Mouse (Mus musculus) heart, embryonic 15.5 days (tissue): ENCODE results near the gene Akr1c14. TPM values are rescaled to one million over a fixed set of nuclear protein-coding genes. Genes with fewer than 3 reads are reported as not detected.
"Not testable (repeated sequence)": the region's sequence is repeated elsewhere in the genome, so short reads cannot be mapped to it uniquely, and the experiment has no call there.

ENCODE experiments used
- ATAC-seq: fragments of 200-750 bp; cut with Nextera tagmentation; replicated peaks from 2 replicates; pipeline ENCODE4 v1.8.0; 2017; ENCODE audit warnings: low read depth, moderate TSS enrichment; ENCODE audit not compliant: insufficient number of reproducible peaks, insufficient read depth, low FRiP score
- H3K27ac ChIP-seq: fragments of 300-500 bp; sonication (generic); 2 replicates; pipeline ENCODE4 v1.5.1; 2015; ENCODE audit warnings: mild to moderate bottlenecking, inconsistent platforms
- H3K27me3 ChIP-seq: fragments of 300-500 bp; sonication (generic); 2 replicates; pipeline ENCODE4 v1.6.1; 2015; ENCODE audit warnings: inconsistent platforms
- H3K36me3 ChIP-seq: fragments of 300-500 bp; sonication (generic); 2 replicates; pipeline ENCODE4 v1.6.1; 2015; ENCODE audit warnings: mild to moderate bottlenecking, inconsistent platforms
- H3K4me1 ChIP-seq: fragments of 300-500 bp; sonication (generic); replicated peaks from 2 replicates; pipeline ENCODE4 v1.6.1; 2015; ENCODE audit warnings: inconsistent platforms
- H3K4me2 ChIP-seq: fragments of 300-500 bp; sonication (generic); 2 replicates; pipeline ENCODE4 v1.6.1; 2015; ENCODE audit warnings: inconsistent platforms, mild to moderate bottlenecking, moderate library complexity
- H3K4me3 ChIP-seq: fragments of 300-500 bp; sonication (generic); 2 replicates; pipeline ENCODE4 v1.5.1; 2015; ENCODE audit warnings: mild to moderate bottlenecking, inconsistent platforms
- H3K9ac ChIP-seq: fragments of 300-500 bp; sonication (generic); 2 replicates; pipeline ENCODE4 v1.6.1; 2015; ENCODE audit warnings: mild to moderate bottlenecking, inconsistent platforms
- H3K9me3 ChIP-seq: fragments of 300-500 bp; sonication (generic); replicated peaks from 2 replicates; pipeline ENCODE4 v1.6.1; 2016; ENCODE audit warnings: inconsistent platforms
- WGBS: fragments of 180-500 bp; shearing (Covaris S2); methylation state at CpG from one replicate; pipeline ENCODE4 v1.1.7; 2015; ENCODE audit warnings: mixed read lengths; 5-methylcytosine and 5-hydroxymethylcytosine counted together
- polyA plus RNA-seq: library from polyadenylated mRNA; unstranded; fragments of >200 nt; fragmentation: Nextera tagmentation; extraction: Ambion mirVana; gene quantifications from 2 replicates; pipeline ENCODE4 v1.2.1, GENCODE M21; 2015

The Akr1c14 gene
- polyA plus RNA-seq, 1 experiment from 2014 or later, result 3.1 TPM

DNA sequence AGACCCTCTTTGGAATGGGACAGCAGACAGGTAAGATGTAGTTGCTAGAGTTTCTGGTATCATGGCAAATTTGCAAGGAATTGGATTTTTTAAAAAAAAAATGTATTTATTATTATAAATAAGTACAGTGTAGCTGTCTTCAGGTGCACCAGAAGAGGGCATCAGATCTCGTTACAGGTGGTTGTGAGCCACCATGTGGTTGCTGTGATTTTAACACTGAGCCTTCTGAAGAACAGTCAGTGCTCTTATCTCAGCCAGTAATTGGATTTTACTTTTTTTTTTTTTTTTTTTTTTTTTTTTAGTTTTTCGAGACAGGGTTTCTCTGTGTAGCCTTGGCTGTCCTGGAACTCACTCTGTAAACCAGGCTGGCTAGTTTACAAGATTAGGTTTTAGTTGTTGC, 9.4 kb downstream of the Akr1c14 start:
- not testable (repeated sequence) for H3K4me3 ChIP-seq, H3K36me3 ChIP-seq, H3K27ac ChIP-seq, H3K9me3 ChIP-seq, ATAC-seq, H3K4me1 ChIP-seq, H3K27me3 ChIP-seq, H3K4me2 ChIP-seq, H3K9ac ChIP-seq
- WGBS, result 60% methylated on average over 2 of the region's 2 CpGs

DNA sequence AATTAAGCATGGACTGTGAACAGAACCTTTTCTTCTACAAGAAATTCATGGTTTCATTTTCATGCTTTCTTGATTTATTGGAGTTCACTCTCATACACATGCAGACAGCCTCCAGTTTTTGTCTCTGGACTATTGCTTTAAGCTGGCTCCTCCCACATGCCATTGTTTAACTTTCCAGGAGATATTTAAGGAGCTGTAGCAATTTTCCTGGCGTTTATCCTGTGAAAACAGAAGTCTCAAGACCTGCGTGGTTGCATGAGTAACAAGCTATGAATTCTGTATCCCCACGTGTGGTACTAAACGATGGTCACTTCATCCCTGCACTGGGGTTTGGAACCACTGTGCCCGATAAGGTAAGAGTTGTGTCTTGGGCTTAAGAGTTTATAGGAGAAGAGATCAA, 10.6 kb downstream of the Akr1c14 start:
- no peaks in the 10 kb centered on the region for H3K9me3 ChIP-seq
- peak overlapping the region; percentile 44 for H3K4me2 ChIP-seq
- no peak for ATAC-seq
- peak overlapping the region; percentile 54 for H3K27ac ChIP-seq
- H3K9ac ChIP-seq, result no peak overlapping the region
- no peaks in the 10 kb centered on the region for H3K27me3 ChIP-seq
- H3K4me3 ChIP-seq, result peak overlapping the region; percentile 19; the same call in 1 of the 2 replicates
- H3K36me3 ChIP-seq, result no peaks in the 10 kb centered on the region
- WGBS, result 40% methylated on average over 5 of the region's 5 CpGs
- H3K4me1 ChIP-seq, result no peaks in the 10 kb centered on the region

DNA sequence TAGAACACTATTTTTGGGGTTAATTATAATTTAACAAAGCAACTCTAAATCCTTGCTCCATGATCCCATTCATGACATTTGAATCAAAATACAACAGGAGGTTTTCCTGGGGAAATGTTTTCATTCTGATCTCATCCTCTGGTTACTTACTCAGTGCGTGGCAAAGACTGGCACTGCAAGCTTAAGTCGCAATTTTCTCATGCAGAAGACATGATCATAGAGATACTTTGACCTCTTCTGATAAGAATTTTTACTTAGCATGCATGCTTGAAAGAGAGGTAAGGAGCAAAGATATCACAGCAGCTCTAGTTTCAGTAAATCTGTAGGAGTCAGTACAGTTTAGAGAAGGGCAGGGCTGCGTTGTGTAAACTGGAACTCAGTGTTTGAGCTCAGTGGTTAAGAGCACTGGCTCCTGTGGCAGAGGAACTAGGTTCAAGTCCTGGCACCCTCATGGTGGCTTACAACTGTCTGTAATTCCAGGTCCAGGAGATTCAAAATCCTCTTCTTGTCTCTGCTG, 11.5 kb downstream of the Akr1c14 start:
- 46% methylated on average over 3 of the region's 3 CpGs for WGBS
- Histone ChIP-seq H3K9ac (no peak overlapping the region), H3K27ac (peak overlapping the region; percentile 54), H3K4me1 (no peaks in the 10 kb centered on the region), H3K4me2 (peak overlapping the region; percentile 14; the same call in 1 of the 2 replicates), H3K27me3 (no peaks in the 10 kb centered on the region), H3K36me3 (no peaks in the 10 kb centered on the region), H3K4me3 (no peak overlapping the region), H3K9me3 (no peaks in the 10 kb centered on the region)
- no peak for ATAC-seq

DNA sequence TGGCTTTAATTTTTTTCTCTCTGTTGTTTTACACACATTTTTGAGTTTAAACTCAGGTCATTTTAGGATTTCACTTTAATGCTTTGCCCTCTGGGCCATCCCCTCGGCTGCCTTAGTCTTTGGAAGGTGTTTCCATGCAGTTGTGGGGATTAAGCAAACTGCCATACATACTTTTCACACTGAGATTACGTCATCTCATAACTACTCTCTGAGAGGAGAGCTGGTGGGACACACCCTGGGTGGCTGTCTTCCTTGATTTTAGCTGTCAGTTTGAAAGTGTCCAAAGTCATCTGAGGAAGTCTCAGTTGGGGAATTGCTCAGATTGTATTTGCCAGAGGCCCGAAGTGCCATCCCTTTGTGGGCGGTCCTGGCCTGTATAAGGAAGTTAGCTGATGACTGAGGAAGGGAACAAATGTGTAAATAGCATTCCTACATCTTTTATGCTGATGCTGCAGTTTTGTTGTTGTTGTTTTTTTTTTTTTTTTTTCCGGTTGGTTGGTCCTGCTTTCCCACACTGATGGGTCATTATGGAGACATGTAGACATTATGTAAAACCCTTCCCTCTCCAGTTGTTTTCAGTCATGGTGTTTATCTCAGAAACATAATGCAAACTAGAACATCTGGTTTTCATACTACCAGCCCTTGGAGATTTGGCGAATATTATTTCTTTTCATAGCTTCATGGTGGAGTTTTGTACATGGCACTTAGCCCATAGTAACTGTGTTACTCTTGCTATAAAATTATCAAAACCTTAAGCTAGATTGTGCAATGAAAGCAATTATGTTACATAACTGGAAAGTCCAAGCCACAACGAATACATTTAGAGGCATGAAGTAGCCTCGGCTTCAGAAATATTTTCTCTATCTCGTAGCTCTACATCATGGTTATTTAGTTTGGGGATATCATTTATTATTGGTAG, 28.0 kb downstream of the Akr1c14 start:
- Histone ChIP-seq H3K9ac (no peak overlapping the region), H3K9me3 (no peaks in the 10 kb centered on the region), H3K4me1 (no peaks in the 10 kb centered on the region), H3K27ac (no peak overlapping the region), H3K27me3 (no peaks in the 10 kb centered on the region), H3K4me3 (no peak overlapping the region), H3K36me3 (no peaks in the 10 kb centered on the region), H3K4me2 (no peak overlapping the region)
- WGBS, result 77% methylated on average over 9 of the region's 9 CpGs
- ATAC-seq, result no peak

DNA sequence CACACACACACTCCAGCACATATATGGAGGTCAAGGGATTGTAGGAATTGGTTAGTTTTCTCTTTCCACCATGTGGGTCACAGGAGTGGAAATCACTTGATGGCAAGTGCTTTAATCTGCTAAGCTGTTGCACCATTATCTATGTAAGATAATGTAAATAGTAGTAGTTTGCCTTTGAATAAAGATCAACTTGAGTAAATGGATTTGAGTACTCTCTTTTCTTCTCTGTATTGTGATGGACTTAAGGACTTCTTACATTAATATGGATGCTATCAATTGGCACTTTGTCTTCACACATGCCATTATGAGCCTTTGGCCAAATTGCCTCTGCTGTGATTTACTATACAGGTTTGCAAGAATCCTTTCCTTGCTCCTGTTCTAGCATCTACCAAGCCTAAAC, 31.1 kb downstream of the Akr1c14 start:
- H3K4me2 ChIP-seq, result no peak overlapping the region
- no peak overlapping the region for H3K9ac ChIP-seq
- H3K27ac ChIP-seq, result no peak overlapping the region
- H3K36me3 ChIP-seq, result no peaks in the 10 kb centered on the region
- no peaks in the 10 kb centered on the region for H3K27me3 ChIP-seq
- ATAC-seq, result no peak
- H3K4me1 ChIP-seq, result no peaks in the 10 kb centered on the region
- H3K9me3 ChIP-seq, result no peaks in the 10 kb centered on the region
- no peak overlapping the region for H3K4me3 ChIP-seq

DNA sequence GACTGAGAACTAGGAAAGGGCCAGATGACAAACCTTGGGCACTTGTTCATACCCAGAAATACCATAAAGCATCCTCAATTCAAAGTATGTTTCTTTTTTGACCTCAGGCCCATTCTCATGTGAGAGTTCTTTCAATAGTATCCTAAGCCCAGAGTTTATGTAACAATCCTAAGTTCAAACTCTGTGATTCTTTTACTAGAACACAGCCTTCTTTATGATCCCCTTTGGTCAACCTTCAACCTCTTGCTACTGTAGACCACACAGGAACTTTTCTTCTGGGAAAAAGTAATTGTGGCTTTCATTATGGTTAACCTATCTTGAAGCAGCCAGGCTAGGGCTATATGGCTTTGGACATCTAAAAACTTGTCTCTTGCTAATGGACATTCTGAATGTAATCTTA, 52.9 kb downstream of the Akr1c14 start:
- Histone ChIP-seq H3K27ac (no peak overlapping the region), H3K9me3 (no peaks in the 10 kb centered on the region), H3K4me3 (no peak overlapping the region), H3K9ac (no peak overlapping the region), H3K27me3 (no peaks in the 10 kb centered on the region), H3K4me1 (no peaks in the 10 kb centered on the region), H3K4me2 (no peak overlapping the region), H3K36me3 (no peaks in the 10 kb centered on the region)
- no peak for ATAC-seq

DNA sequence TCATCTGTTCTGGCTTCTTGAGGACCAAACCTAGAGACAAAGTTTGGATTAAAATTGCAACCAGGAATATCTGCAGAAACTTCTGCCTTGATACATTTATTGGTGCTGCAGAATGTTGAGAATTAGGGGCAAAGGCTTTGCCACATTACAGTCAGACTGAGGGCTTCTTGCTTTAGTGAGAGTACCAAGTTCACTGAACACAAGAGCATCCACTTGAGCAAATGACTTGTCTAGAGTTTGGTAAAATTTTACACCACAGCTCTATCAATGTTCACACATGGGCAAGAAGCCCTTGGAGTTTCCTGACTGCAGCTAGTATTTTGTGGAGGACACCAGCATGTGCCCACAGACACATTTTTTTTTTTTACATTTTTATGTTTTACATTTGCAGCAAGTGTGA, 53.9 kb downstream of the Akr1c14 start:
- H3K27me3 ChIP-seq, result no peaks in the 10 kb centered on the region
- no peak overlapping the region for H3K4me3 ChIP-seq
- no peak overlapping the region for H3K9ac ChIP-seq
- H3K27ac ChIP-seq, result no peak overlapping the region
- ATAC-seq, result no peak
- no peaks in the 10 kb centered on the region for H3K36me3 ChIP-seq
- H3K9me3 ChIP-seq, result no peaks in the 10 kb centered on the region
- H3K4me1 ChIP-seq, result no peaks in the 10 kb centered on the region
- H3K4me2 ChIP-seq, result no peak overlapping the region

DNA sequence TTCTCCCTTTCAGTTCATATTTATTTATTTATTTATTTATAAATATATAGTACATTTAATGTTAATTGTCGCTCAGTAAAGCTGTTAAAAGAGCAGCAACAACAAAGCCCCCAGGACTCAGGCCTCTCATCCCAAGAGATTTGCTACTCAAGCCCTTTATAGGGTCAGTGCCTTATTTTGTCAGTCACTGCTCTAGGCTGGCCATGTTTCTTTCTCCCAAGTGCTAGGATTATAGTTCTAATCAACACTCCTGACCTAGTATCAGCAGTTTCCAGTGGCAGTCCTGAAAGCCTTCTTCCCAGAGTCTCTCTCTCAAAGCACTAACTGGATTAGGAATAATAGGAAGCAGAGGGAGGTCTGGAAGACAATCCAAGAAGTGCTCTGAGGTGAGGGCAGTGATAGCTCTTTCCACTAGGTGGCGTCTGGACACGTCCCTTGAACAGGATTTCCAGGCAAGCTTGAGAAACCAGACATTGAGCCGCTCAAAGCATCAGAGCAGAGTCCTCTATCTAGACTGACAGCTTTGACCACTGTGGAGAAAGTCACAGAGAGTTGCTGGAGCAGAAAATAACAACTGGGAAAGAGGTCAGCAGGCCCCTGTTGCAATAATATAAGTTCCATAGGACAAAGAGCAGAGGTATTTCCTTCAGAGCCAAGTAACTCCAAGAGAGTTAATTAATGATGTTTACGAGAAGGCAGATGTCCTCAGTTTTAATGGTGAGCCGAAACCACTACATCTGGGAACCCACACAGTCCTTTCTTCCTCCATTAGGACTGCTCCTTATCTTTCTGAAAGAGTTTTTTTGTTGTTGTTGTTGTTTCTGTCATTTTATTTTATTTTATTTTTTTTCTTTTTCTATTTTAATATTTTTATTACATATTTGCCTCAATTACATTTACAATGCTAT, 61.7 kb downstream of the Akr1c14 start:
- 31% methylated on average over 6 of the region's 6 CpGs for WGBS
- Histone ChIP-seq H3K4me3 (no peak overlapping the region), H3K9ac (no peak overlapping the region), H3K27me3 (no peaks in the 10 kb centered on the region), H3K36me3 (no peaks in the 10 kb centered on the region), H3K4me1 (no peaks in the 10 kb centered on the region), H3K9me3 (no peaks in the 10 kb centered on the region), H3K4me2 (no peak overlapping the region), H3K27ac (no peak overlapping the region)
- ATAC-seq, result no peak

DNA sequence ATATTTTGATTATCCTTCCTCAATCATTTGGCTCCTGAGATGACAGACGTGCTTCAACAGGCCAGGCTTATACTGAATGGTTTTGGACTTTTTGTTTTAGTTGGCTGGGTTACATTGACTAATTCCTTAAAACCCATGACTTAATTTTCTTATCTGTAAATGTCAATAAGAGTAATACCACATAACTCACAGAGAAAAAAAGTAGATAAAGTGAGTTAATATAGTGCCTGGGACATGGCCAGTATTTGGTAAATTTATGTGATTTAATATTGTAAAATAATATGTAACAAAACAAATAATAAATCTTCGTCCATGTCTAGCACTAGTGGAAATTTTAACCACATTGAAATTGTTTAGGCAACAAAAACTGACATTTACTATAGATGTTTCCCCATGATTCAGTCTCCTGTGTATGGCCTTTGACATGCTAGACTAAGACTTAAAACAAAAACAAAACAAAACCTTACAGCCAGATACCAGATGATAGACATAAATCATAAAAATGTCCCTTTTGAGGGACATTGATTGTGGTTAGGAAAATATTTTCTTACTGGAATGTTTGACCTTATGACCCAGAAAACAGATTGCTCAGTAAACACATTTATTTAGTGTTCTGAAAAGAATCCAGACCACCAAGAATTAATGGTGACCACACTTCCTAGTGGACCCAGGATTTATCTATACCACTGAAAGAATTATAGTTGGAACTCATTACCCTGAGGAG, 70.5 kb downstream of the Akr1c14 start:
- Histone ChIP-seq H3K9ac (no peak overlapping the region), H3K4me3 (no peak overlapping the region), H3K36me3 (no peaks in the 10 kb centered on the region), H3K27me3 (no peaks in the 10 kb centered on the region), H3K27ac (no peak overlapping the region), H3K4me2 (no peak overlapping the region), H3K4me1 (no peaks in the 10 kb centered on the region), H3K9me3 (no peaks in the 10 kb centered on the region)
- no peak for ATAC-seq
- 42% methylated on average over 2 of the region's 2 CpGs for WGBS

DNA sequence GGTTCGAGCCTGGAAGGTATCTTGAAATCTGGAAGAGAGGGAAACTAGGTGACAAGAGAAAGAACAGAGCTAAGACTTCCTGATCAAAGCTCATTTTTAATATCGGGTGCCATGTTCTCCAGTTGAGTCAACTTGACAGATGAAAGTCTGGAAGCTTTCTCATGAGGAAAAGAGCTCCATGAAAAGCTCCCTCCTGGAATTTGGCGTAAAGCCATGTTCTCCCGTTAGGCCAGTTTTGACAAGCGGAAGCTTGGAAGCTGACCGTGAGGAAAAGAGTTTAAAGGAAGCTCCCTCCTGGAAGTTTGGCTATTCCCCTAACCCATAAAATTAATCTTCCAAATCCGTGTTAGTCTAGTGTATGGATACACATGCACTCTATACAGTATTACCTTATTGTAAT, 74.3 kb downstream of the Akr1c14 start:
- H3K27ac ChIP-seq, result no peak overlapping the region
- no peak overlapping the region for H3K9ac ChIP-seq
- H3K27me3 ChIP-seq, result no peaks in the 10 kb centered on the region
- H3K36me3 ChIP-seq, result no peaks in the 10 kb centered on the region
- 59% methylated on average over 7 of the region's 7 CpGs for WGBS
- H3K4me2 ChIP-seq, result no peak overlapping the region
- H3K4me3 ChIP-seq, result no peak overlapping the region
- no peaks in the 10 kb centered on the region for H3K9me3 ChIP-seq
- ATAC-seq, result no peak
- H3K4me1 ChIP-seq, result no peaks in the 10 kb centered on the region

DNA sequence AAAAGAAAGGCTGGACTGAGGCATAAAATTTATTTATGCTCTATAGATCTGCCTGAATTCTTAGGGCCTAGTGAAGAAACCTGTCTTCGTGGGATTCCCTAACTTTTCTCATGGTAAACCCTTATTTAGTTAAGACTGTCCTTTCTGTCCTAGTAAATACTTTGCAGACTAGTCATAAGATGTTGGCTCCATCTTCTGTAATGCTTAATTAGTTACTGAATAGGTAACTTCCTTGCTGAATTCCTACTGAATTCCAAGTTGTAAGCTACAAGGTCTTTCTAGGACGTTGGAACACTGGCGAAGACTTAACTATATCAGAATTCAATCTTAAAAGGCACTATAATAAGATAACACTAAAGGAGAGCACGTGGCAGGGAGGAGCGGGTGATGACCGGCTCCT, 75.7 kb downstream of the Akr1c14 start:
- ATAC-seq, H3K27ac ChIP-seq, H3K36me3 ChIP-seq, H3K4me1 ChIP-seq, H3K4me2 ChIP-seq, H3K9ac ChIP-seq, H3K4me3 ChIP-seq, H3K27me3 ChIP-seq, H3K9me3 ChIP-seq: not testable (repeated sequence)
- WGBS, result 91% methylated on average over 6 of the region's 6 CpGs
